Mouse (Mus musculus): Measurements from ENCODE around the gene Sh3kbp1. TPM values are rescaled to one million over a fixed set of nuclear protein-coding genes. Genes with fewer than 3 reads are reported as not detected.
A peak's percentile ranks its signal among the peaks of the same experiment; 100 is the strongest.

The Sh3kbp1 gene
- polyA plus RNA-seq, 1 experiment from 2014 or later: 47.8 TPM

DNA sequence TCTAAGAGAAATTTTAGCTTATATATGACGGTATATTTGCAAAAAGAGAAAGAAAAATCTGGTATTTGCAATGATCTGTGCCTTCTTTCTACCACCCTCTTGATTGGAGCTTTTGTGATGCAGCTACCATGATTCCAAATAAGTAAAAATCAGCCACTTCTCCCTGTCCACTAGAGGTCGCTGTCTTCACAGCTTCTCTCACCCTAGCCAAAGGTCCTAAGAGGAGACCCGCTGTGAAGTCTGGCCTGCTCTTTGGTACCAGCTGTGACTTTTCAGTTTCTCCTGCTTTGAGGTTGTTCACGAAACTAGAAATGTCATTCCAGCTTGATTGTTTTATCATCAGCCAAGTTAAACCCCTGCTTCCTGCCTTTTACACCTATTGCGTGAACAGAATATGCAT, 346.7 kb downstream of the Sh3kbp1 start:
- DNase-seq (ENCODE audit: low spot score): peak; percentile 59
- Histone ChIP-seq H3K27ac (replicated peaks; ENCODE audit: low read depth, low read length) (no peak overlapping the region), H3K36me3 (ENCODE audit: control insufficient read depth, insufficient read depth, low read length) (no peaks in the 10 kb centered on the region), H3K4me1 (ENCODE audit: control insufficient read depth, insufficient read depth, low read length) (no peaks in the 10 kb centered on the region), H3K4me2 (ENCODE audit: low read depth, low read length) (no peak overlapping the region), H3K4me3 (ENCODE audit: low read depth, low read length) (no peak overlapping the region), H3K27me3 (replicated peaks; ENCODE audit: control insufficient read depth, insufficient read depth, low read length) (peaks cover 8% of the 10 kb centered on the region), H3K9ac (ENCODE audit: low read depth, low read length) (no peak overlapping the region), H3K9me3 (ENCODE audit: control insufficient read depth, low read length) (no peaks in the 10 kb centered on the region)
- no peak for ATAC-seq (ENCODE audit: low read depth)
- 28% methylated on average over 5 of the region's 5 CpGs for WGBS

DNA sequence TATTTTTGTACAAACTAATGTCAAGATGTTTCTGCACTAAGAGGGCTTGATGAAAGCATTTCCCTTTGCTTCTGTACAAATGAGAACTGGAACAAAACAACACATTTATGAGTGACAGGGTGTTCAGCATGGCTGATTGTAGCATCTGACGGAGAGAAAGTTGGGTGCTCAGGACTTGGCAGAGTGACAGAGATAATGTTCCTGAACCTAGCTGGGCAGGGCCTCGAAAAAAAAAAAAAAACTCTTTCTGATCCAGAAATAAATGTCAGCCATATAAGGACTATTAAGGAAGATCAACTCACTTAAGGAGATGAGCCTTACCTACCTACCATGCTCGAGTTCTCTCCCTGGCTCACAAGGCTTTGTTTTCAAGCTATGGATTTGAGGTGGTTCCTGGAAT, 349.2 kb downstream of the Sh3kbp1 start:
- 64% methylated on average over 3 of the region's 3 CpGs for WGBS
- H3K27me3 ChIP-seq (replicated peaks; ENCODE audit: control insufficient read depth, insufficient read depth, low read length): peaks cover 8% of the 10 kb centered on the region
- no peak for ATAC-seq (ENCODE audit: low read depth)

GRCm38 (mm10) chrX:159988002-159988960, 361.2 kb downstream of the Sh3kbp1 start, which contains the start of gene Map3k15:
Gene Map3k15, plus strand, starts transcription at chrX:159988433.
- Histone ChIP-seq H3K27ac (replicated peaks; ENCODE audit: low read depth, low read length) (no peak within 1 kb of the TSS), H3K36me3 (ENCODE audit: control insufficient read depth, insufficient read depth, low read length) (no peaks in the 10 kb centered on the region), H3K4me1 (ENCODE audit: control insufficient read depth, insufficient read depth, low read length) (no peaks in the 10 kb centered on the region), H3K27me3 (replicated peaks; ENCODE audit: control insufficient read depth, insufficient read depth, low read length) (peaks cover 29% of the 10 kb centered on the region), H3K4me3 (ENCODE audit: low read depth, low read length) (peak within 1 kb of the TSS; percentile 41), H3K4me2 (ENCODE audit: low read depth, low read length) (peak within 1 kb of the TSS; percentile 80), H3K9me3 (ENCODE audit: control insufficient read depth, low read length) (no peaks in the 10 kb centered on the region), H3K9ac (ENCODE audit: low read depth, low read length) (peak within 1 kb of the TSS; percentile 54)
- DNase-seq (ENCODE audit: low spot score) (peak; percentile 13), ATAC-seq (ENCODE audit: low read depth) (peak; percentile 26; the same call in 1 of the 2 replicates)
- WGBS: 27% methylated on average over 10 of the region's 108 CpGs

More for the DNA sequence above, 349.2 kb downstream of the Sh3kbp1 start:
- H3K27ac ChIP-seq (replicated peaks; ENCODE audit: low read depth, low read length): no peak overlapping the region
- H3K4me2 ChIP-seq (ENCODE audit: low read depth, low read length): no peak overlapping the region
- no peaks in the 10 kb centered on the region for H3K9me3 ChIP-seq (ENCODE audit: control insufficient read depth, low read length)
- H3K4me3 ChIP-seq (ENCODE audit: low read depth, low read length): no peak overlapping the region
- H3K4me1 ChIP-seq (ENCODE audit: control insufficient read depth, insufficient read depth, low read length): no peaks in the 10 kb centered on the region
- H3K36me3 ChIP-seq (ENCODE audit: control insufficient read depth, insufficient read depth, low read length): no peaks in the 10 kb centered on the region
- no peak for DNase-seq (ENCODE audit: low spot score)
- H3K9ac ChIP-seq (ENCODE audit: low read depth, low read length): no peak overlapping the region

GRCm38 (mm10) chrX:159995808-159996207, 368.7 kb downstream of the Sh3kbp1 start:
- Histone ChIP-seq H3K9ac (ENCODE audit: low read depth, low read length) (no peak overlapping the region), H3K27ac (replicated peaks; ENCODE audit: low read depth, low read length) (no peak overlapping the region), H3K4me3 (ENCODE audit: low read depth, low read length) (no peak overlapping the region), H3K9me3 (ENCODE audit: control insufficient read depth, low read length) (no peaks in the 10 kb centered on the region), H3K4me1 (ENCODE audit: control insufficient read depth, insufficient read depth, low read length) (no peaks in the 10 kb centered on the region), H3K36me3 (ENCODE audit: control insufficient read depth, insufficient read depth, low read length) (no peaks in the 10 kb centered on the region), H3K4me2 (ENCODE audit: low read depth, low read length) (no peak overlapping the region), H3K27me3 (replicated peaks; ENCODE audit: control insufficient read depth, insufficient read depth, low read length) (0 out of 2 replicates have a peak, but pooled peaks cover 10% of the 10 kb centered on the region)
- ATAC-seq (ENCODE audit: low read depth) (no peak), DNase-seq (ENCODE audit: low spot score) (no peak)
- 85% methylated on average over 6 of the region's 6 CpGs for WGBS

Other genes with a start within 250 kb of the Sh3kbp1 start
- gene Map7d2, start 212.7 kb upstream of the Sh3kbp1 start, polyA plus RNA-seq (2014; fragmentation: Nextera tagmentation; extraction: Ambion mirVana): 3.2 and 4.5 TPM in 2 replicates
- gene Bclaf3, start 100.6 kb upstream of the Sh3kbp1 start, polyA plus RNA-seq (2014; fragmentation: Nextera tagmentation; extraction: Ambion mirVana): 16.2 and 16.9 TPM in 2 replicates